Mouse (Mus musculus) mouse trophoblast stem cell (cell line): ENCODE results near the gene Sbp.

Source experiments
- in situ Hi-C, 2 experiments: fragments of 300-500 bp; cut with MseI, MboI; formaldehyde crosslinking; loops; 2 replicates in 1 of 2; 3 replicates in 1 of 2; pipeline ENCODE4 v1.15.1; 2025

Gene Sbp

DNA sequence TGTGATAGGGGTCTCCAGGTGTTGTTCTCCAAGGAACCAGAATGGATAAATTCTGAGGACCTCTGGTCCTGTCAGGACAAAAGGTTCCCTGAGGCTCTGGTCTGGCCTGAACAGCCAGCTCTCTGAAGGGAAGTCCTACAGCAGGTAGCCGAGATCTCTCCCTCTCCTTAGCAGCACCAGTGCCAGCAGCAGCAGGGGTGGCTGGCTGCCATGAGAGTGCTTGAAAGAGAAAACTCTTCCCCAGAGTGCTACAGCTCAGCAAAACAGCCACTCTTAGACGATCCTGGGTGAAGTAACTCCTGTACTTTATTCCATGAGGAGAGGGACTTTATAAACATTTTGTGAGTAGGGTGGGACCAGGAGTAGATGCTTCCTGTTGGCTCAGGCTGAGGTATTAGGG lies 48.3 kb downstream of the Sbp start:
- in situ Hi-C loops = no loop called here

DNA sequence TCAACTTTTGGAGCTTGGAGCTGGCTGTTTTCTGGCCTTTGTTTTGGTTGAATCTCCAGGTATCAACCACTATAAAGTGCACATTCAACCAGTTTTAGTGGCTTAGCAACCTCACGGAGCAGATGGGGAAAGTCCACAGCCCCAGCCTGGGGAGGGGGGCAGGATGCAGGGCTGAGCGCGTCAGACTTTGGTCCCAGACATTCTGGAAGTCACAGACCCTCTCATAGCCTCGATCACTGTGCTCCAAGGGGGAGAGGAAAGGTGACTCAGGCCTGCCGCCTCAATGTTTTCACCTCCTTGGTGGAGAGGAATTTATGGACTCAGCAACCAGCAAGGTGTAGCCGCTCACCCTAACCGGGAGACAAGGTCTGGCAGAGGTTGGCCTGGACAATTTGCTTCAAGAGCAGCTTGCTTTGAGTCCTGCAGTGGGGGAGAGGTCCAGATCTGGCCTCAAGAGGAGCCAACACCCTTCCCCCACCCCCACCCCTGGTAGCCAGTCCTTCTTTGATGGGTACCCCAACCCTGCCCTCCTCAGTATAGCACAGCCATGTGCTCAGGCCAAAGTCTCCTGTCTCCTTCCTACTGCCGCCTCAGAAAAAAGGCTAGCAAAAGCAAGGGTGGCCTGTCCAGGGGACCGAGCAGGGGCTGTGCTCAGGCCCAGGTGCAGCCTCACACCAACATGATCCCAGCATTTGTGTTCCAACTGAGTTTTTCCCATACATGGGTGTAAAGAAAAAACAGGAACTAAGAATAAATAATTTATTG lies 51.5 kb downstream of the Sbp start:
- in situ Hi-C loops = no loop called here

DNA sequence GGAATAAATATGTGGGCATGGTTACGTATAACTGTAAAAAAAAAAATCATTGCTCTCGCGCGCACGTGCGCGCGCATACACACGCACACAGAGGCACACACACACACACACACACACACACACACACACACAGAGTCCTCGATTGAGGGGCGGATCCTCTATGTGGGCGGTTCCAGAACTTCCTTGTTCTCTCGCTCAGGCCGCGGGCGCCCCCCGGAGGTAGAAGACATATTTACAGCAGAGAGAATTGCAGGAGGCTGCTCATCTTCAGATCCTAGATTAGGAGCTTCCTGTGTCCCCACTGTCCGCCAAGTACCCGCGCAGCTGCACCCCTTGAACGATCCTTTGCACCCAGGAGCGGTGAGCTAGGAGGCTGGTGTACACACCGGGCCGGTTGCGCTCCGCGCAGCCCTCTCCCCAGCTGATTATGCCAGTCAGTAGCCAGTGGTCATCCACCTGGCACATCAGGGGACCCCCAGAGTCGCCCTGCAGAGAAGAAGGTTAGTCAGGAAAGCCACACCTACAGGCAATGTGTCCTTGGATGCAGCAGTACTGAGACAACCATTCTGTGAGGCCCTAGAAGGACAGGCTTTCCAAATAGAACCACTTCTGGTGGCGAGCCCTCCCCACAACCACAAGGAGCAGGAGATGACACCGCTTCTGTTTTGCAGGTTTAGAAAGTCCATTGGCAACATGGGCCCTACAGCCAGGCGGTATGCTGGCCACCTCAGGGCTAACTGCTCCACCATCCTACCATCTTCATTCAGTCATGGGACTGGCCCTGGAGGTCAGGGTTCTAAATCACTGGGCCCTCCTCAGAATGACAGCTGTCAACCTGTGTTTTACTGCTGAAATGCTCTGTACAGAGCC lies 52.3 kb downstream of the Sbp start:
- in situ Hi-C loops = no loop called here

DNA sequence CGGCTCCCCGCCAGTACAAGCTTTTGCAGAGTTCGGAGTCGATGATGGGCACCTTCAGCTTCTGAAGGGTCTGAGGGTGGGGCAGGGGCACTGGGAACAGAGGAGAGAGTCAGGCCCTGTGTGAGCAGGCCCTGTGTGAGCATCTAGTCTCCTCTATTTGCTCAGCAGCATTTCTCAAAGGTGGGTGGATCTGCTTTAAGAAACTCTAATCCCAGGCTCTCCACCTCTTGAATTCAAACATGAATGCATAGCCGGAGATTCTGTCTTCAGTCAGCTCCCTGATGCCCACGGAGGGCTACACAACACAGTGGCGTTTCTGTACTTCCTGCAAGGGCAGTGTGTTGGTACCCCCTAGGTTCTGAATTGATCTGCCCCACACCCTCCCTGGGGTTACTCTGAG lies 53.2 kb downstream of the Sbp start:
- in situ Hi-C loops = no loop called here
